Mouse (Mus musculus): ENCODE data around the gene Slc35f2. TPM values are rescaled to one million over a fixed set of nuclear protein-coding genes. Genes with fewer than 3 reads are reported as not detected.

Gene Slc35f2
- polyA plus RNA-seq, 1 experiment from 2014 or later: 7.6 TPM

DNA sequence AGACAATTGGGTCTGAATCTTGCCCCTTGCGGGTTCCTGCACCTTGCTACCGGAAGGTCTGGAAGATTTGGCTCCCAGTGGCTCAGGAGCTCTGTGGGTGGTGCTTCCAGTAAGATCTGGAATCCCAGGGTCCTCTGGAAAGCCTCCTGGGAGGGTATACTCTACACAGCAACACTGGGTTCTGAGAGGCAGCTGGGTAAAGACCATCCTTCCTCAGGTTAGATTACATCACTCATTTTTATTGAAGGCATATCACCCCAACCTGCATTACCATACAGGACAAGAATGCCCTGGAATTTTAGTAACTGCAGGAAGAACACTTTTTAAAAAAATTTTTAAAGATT is 58.5 kb downstream of the Slc35f2 start:
- H3K4me3 ChIP-seq: peak overlapping the region; percentile 21; the same call in 1 of the 2 replicates
- no peak overlapping the region for H3K27ac ChIP-seq
- WGBS: 63% methylated on average over 2 of the region's 2 CpGs
- ATAC-seq (ENCODE audit: low FRiP score, low read depth): 0 out of 2 replicates have a peak, but pooled peaks have one; percentile 33
- no peaks in the 10 kb centered on the region for H3K4me1 ChIP-seq
- no peaks in the 10 kb centered on the region for H3K27me3 ChIP-seq (replicated peaks)
- peak overlapping the region; percentile 26 for H3K9ac ChIP-seq
- peak overlapping the region; percentile 56 for H3K4me2 ChIP-seq (replicated peaks)
- no peaks in the 10 kb centered on the region for H3K9me3 ChIP-seq
- no peaks in the 10 kb centered on the region for H3K36me3 ChIP-seq

DNA sequence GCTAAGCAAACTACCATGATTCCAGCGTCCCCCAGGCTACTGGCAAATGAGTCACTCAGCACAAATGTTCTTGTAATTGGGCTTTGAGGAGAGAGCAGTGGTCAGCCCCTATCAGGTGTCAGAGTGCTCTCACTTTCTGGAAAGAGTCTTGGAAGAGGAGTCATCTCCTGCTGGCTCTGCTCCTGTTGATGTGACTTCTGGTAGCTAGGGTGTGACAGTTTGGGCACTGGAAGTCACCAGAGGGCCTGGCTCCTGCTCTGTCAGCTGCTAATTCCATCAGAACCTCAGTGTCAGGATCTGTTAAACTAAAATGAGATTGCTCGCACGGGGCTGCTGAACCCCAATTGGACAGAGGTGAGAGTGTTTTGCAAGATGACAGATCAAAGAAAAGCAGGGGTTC is 63.7 kb downstream of the Slc35f2 start:
- ATAC-seq (ENCODE audit: low FRiP score, low read depth): no peak
- WGBS: 71% methylated on average over 3 of the region's 3 CpGs
- H3K36me3 ChIP-seq: no peaks in the 10 kb centered on the region

DNA sequence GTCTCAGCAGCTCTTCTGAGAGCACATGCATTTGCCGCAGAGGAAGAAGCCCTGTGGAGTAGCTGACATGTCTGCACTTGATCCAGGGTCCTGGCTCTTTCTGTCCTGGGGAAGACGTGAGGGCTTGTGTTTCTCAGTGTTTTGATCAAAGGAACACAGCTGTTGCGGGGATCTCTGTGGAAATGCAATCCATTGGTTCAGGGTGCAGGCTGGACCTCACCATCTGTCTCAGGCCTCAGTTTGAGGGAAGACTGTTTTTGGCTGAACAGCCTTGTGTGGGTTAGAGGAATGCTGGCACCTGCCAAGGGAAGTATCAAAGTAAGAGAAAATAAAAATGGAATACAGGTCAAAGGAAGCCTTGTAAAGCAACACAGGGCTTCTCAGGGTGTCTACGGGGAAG is 64.6 kb downstream of the Slc35f2 start:
- no peak overlapping the region for H3K4me2 ChIP-seq (replicated peaks)
- no peak overlapping the region for H3K4me3 ChIP-seq
- H3K9ac ChIP-seq: no peak overlapping the region
- no peak overlapping the region for H3K27ac ChIP-seq
- H3K9me3 ChIP-seq: no peaks in the 10 kb centered on the region
- WGBS: 72% methylated on average over 4 of the region's 4 CpGs
- H3K36me3 ChIP-seq: no peaks in the 10 kb centered on the region
- no peaks in the 10 kb centered on the region for H3K27me3 ChIP-seq (replicated peaks)
- ATAC-seq (ENCODE audit: low FRiP score, low read depth): no peak
- H3K4me1 ChIP-seq: no peaks in the 10 kb centered on the region

More for the DNA sequence above, 63.7 kb downstream of the Slc35f2 start:
- H3K27ac ChIP-seq: no peak overlapping the region
- no peaks in the 10 kb centered on the region for H3K27me3 ChIP-seq (replicated peaks)
- no peaks in the 10 kb centered on the region for H3K9me3 ChIP-seq
- H3K4me2 ChIP-seq (replicated peaks): no peak overlapping the region
- H3K9ac ChIP-seq: no peak overlapping the region
- no peaks in the 10 kb centered on the region for H3K4me1 ChIP-seq
- no peak overlapping the region for H3K4me3 ChIP-seq

DNA sequence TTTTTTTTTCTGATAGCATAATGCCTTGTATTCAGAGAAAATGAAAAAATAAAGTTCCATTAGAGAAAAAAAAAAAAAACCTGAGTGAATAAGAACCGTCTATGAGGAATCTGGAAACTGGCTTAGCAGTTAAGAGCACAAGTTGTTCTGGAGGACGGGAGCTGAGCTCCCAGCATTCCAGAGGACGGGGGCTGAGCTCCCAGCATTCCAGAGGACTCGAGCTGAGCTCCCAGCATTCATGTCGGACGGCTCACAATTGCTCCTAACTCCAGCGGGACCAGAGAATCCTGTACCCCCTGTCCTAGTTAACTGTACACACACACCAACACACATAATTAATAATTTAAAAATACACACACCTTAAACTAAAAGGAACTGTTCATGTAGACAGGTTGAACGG is 67.5 kb downstream of the Slc35f2 start:
- 82% methylated on average over 8 of the region's 8 CpGs for WGBS
- ATAC-seq (ENCODE audit: low FRiP score, low read depth): no peak
- Histone ChIP-seq H3K9me3 (no peaks in the 10 kb centered on the region), H3K27ac (no peak overlapping the region), H3K4me2 (replicated peaks) (no peak overlapping the region), H3K27me3 (replicated peaks) (no peaks in the 10 kb centered on the region), H3K4me3 (no peak overlapping the region), H3K4me1 (no peaks in the 10 kb centered on the region), H3K36me3 (no peaks in the 10 kb centered on the region), H3K9ac (no peak overlapping the region)

DNA sequence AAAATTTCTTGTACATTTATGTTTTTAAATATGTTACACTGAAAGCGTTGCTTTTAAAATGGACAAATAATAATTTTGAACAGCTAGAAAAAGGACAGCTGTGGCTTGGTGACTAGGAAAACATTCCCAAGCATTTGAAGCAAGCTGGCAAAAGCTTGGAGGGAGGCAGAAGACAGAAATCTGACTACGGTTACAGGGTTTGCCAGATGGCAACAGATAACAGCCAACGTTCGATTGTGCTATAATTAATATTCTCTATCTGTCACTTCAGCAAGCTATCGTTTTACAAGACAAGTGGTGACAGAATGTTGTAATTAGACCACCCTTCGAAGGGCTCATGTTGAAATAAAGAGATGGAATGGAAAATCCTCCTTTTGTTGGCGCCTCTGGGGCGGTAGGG is 77.2 kb downstream of the Slc35f2 start:
- H3K4me2 ChIP-seq (replicated peaks): no peak overlapping the region
- no peak overlapping the region for H3K9ac ChIP-seq
- WGBS: 76% methylated on average over 8 of the region's 8 CpGs
- H3K27ac ChIP-seq: no peak overlapping the region
- no peak overlapping the region for H3K4me3 ChIP-seq
- no peak for ATAC-seq (ENCODE audit: low FRiP score, low read depth)
- no peaks in the 10 kb centered on the region for H3K4me1 ChIP-seq
- H3K36me3 ChIP-seq: no peaks in the 10 kb centered on the region
- H3K9me3 ChIP-seq: no peaks in the 10 kb centered on the region
- no peaks in the 10 kb centered on the region for H3K27me3 ChIP-seq (replicated peaks)

DNA sequence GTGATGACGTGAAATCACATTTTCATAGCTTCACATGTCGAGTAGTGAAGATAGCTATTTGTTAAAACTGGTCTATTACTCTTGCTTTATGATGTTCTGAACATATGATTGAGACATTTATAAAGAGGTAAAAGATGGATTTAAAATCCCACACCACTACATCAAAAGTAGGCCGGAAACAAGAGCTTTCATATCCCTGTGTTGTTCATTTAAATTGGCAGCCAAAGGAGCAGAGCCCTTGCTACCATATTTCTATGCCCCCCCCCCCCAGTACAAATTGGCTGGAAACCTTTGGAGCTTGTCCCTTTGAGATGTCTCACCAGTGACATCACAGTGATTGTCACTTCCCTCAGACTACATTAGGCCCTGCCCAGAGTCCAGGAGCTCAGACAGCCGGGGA is 78.5 kb downstream of the Slc35f2 start, which contains the start of gene Sln:
Gene Sln (plus strand): TSS at position 301 of the 400 bp plus-strand sequence.
- H3K4me2 ChIP-seq (replicated peaks): no peak within 1 kb of the TSS
- H3K9ac ChIP-seq: no peak within 1 kb of the TSS
- WGBS: 92% methylated on average over 4 of the region's 4 CpGs
- no peak for ATAC-seq (ENCODE audit: low FRiP score, low read depth)
- no peak within 1 kb of the TSS for H3K27ac ChIP-seq
- no peaks in the 10 kb centered on the region for H3K4me1 ChIP-seq
- H3K9me3 ChIP-seq: no peaks in the 10 kb centered on the region
- no peaks in the 10 kb centered on the region for H3K27me3 ChIP-seq (replicated peaks)
- H3K4me3 ChIP-seq: no peak within 1 kb of the TSS
- H3K36me3 ChIP-seq: no peaks in the 10 kb centered on the region

DNA sequence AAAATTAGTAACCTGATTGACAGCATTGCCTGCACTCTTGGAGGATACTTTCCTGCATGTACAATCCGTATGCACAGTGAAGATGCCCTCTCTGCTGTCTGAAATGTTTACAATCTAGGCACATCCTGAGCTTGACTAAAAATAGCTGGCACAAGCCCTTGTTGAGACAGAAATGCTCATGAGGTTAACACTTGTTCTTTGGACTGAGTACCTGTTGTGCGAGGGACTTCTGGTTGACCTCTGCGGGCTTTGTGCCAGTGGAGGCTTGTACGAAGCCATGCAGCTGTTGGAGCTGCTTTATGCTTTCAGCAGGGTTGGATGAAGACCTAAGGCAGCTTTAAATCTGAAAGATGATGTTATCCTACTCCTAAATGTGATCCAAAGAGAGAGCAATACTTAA is 80.8 kb downstream of the Slc35f2 start:
- no peak overlapping the region for H3K4me3 ChIP-seq
- H3K27ac ChIP-seq: no peak overlapping the region
- H3K4me2 ChIP-seq (replicated peaks): no peak overlapping the region
- no peaks in the 10 kb centered on the region for H3K36me3 ChIP-seq
- no peak overlapping the region for H3K9ac ChIP-seq
- H3K27me3 ChIP-seq (replicated peaks): no peaks in the 10 kb centered on the region
- ATAC-seq (ENCODE audit: low FRiP score, low read depth): no peak
- no peaks in the 10 kb centered on the region for H3K9me3 ChIP-seq
- WGBS: 87% methylated on average over 4 of the region's 4 CpGs
- no peaks in the 10 kb centered on the region for H3K4me1 ChIP-seq

DNA sequence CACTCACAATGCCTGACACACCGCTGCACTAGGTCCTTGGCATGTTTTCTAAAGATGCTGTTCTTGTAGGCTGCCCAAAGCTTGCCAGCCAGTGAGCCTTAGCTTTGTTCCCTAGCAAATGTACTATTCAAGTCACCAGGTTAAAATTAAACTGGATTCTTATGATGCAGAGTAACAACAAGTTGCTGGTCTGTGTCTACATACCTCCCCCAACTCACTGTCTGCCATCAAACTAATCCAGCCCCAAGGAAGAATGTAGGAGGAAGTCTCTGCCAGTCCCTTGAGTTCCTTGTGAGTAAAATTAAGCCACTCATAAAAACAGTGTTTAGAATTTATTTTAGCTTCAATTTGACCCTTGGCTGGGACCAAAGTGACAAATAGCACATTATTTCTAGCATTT is 82.3 kb downstream of the Slc35f2 start:
- Histone ChIP-seq H3K4me3 (no peak overlapping the region), H3K36me3 (no peaks in the 10 kb centered on the region), H3K9ac (no peak overlapping the region), H3K4me1 (no peaks in the 10 kb centered on the region), H3K27ac (no peak overlapping the region), H3K27me3 (replicated peaks) (no peaks in the 10 kb centered on the region), H3K4me2 (replicated peaks) (no peak overlapping the region), H3K9me3 (no peaks in the 10 kb centered on the region)
- WGBS: 73% methylated on average over 1 of the region's 1 CpGs
- ATAC-seq (ENCODE audit: low FRiP score, low read depth): no peak

DNA sequence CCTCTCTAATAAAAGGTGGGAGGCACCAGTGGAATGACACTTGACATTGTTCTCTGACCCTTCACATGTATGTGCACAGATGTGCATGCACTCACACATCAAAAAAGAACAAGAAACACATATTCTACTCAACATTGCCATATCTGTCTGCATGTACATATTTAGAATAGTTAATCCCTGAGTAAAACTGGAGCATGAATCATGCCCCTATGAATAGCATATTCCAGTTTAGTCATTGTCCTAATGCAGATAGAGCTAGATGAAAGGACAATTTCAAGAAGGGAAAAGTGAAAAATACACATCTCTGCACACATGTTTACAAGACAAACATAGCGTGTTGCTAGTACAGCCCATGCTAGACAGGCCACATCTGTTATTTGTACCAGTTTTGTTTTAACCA is 83.2 kb downstream of the Slc35f2 start:
- Histone ChIP-seq H3K27ac (no peak overlapping the region), H3K9ac (no peak overlapping the region), H3K36me3 (no peaks in the 10 kb centered on the region), H3K4me1 (no peaks in the 10 kb centered on the region), H3K4me3 (no peak overlapping the region), H3K9me3 (no peaks in the 10 kb centered on the region), H3K4me2 (replicated peaks) (no peak overlapping the region), H3K27me3 (replicated peaks) (no peaks in the 10 kb centered on the region)
- no peak for ATAC-seq (ENCODE audit: low FRiP score, low read depth)
- WGBS: 89% methylated on average over 1 of the region's 1 CpGs

DNA sequence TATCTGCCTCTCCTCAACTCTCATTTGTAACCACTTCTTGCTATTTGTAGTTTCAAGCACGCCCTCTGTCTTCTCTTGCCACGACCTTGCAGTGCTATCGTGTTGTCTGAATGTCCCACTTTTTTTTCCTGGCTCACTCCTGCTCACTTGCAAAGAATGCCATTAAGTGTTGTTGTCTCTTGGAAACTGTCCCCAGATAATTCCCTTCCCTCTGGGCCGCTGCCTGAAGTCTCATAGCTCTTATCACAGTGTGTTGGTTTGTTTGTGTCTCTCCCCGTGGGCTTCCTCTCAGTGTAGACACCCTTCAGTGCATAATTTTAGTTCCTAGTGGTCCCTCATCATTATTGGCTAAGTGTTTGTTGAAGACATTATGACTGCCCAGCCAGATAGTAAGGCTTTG is 86.5 kb downstream of the Slc35f2 start:
- H3K4me1 ChIP-seq: no peaks in the 10 kb centered on the region
- 79% methylated on average over 5 of the region's 5 CpGs for WGBS
- no peaks in the 10 kb centered on the region for H3K36me3 ChIP-seq
- no peak overlapping the region for H3K4me3 ChIP-seq
- H3K27me3 ChIP-seq (replicated peaks): no peaks in the 10 kb centered on the region
- H3K9ac ChIP-seq: no peak overlapping the region
- H3K9me3 ChIP-seq: no peaks in the 10 kb centered on the region
- no peak overlapping the region for H3K27ac ChIP-seq
- no peak for ATAC-seq (ENCODE audit: low FRiP score, low read depth)
- no peak overlapping the region for H3K4me2 ChIP-seq (replicated peaks)

Other genes starting within 250 kb of the Slc35f2 start
- gene Atm, start 234.8 kb upstream of the Slc35f2 start, polyA plus RNA-seq (2016; fragmentation: Nextera tagmentation; extraction: Ambion mirVana): 12.3 and 14.1 TPM in 2 replicates
- 14.0 and 16.7 TPM in 2 replicates for gene Npat, start 234.5 kb upstream of the Slc35f2 start, polyA plus RNA-seq (2016; fragmentation: Nextera tagmentation; extraction: Ambion mirVana)
- 86.1 and 94.9 TPM in 2 replicates for gene Acat1, start 161.2 kb upstream of the Slc35f2 start, polyA plus RNA-seq (2016; fragmentation: Nextera tagmentation; extraction: Ambion mirVana)
- 49.0 and 52.8 TPM in 2 replicates for gene Cul5, start 101.5 kb upstream of the Slc35f2 start, polyA plus RNA-seq (2016; fragmentation: Nextera tagmentation; extraction: Ambion mirVana)
- gene Rab39, start 65.3 kb upstream of the Slc35f2 start, polyA plus RNA-seq (2016; fragmentation: Nextera tagmentation; extraction: Ambion mirVana): 3.8 and 5.2 TPM in 2 replicates
- gene Sln, start 78.6 kb downstream of the Slc35f2 start, polyA plus RNA-seq (2016; fragmentation: Nextera tagmentation; extraction: Ambion mirVana): 4.8 and 8.2 TPM in 2 replicates
- gene Elmod1, start 203.8 kb downstream of the Slc35f2 start, polyA plus RNA-seq (2016; fragmentation: Nextera tagmentation; extraction: Ambion mirVana): 10.9 and 15.0 TPM in 2 replicates

All from neural tube, embryonic 12.5 days (tissue).